Mouse (Mus musculus): ENCODE measurements around the gene Map1lc3a.

Map1lc3a gene

DNA sequence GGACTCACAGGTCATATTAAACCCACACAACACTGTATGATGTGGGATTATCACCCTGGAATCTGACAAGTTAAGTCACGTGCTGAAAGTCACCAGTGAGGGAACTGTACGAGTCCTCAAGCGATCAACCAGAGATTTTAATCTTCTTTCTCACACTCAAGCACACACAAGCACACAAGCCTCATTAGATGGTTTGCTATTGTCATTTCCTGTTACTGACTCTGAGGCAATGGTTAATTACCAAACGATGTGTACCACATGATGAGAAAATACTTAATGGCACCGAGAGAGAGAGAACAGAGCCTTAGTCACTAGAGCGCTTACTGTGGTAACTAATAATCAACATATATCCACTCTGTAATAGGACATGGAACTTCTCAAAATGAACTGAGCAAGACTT lies 9.6 kb downstream of the Map1lc3a start:
- no peak for DNase-seq (ENCODE audit: low spot score in 2 of 2)

DNA sequence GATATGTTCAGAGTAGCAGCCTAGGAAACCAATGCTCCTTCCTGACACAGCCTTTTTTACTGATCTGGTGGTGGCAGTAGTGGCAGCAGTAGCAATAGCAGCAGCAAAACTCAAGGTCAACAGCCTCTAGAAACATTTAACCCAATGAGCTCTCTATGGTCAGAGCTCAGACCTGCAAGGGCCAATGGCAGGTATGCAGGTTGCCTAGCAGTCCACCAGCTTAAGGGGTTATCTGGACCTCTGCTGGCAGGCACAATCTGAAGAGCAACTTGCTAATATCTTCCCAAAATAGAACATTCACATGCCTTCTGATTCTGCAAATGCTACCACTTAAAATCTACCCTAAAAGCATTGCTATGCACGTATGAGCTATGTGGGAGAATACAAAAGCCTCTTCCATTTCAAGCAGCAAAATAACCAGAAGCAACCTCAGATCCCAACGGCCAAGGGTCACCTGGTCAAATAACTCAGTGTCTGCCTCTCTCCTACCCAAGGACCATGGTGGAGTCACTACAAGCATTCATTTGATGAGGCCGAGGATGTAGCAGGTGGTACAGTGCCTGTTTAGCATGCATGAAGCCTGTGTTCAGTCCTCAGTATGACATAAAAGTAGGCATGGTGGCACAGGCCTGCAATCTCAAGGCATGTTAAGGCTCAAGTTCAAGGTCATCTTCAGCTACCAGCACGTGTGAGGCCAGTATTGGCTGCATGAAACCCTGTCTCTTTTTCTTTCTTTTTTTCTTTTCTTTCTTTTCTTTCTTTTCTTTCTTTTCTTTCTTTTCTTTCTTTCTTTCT lies 11.6 kb downstream of the Map1lc3a start:
- no peak for DNase-seq (ENCODE audit: low spot score in 2 of 2)

GRCm38 (mm10) chr2:155290066-155290465 lies 14.0 kb downstream of the Map1lc3a start:
- no peak for DNase-seq (ENCODE audit: low spot score in 2 of 2)

DNA sequence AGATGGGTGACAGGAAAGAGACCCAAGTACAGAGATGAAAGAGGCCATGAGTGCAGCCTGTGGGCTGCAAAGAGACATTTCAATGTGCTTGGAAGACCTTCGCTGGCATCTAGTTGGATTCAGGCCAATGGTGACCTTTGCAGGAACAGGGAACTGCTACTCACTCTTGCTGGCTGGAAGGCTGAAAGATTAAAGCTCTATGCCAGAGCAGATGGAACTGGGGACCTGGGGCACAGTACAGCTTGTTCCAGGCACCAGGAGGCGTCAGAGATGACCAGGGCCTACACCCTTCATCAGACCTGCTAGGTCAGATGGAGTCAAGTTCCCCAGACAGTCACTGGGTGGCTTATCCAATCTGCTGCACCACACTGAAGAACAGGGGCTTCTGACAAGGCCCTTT lies 17.3 kb downstream of the Map1lc3a start:
- DNase-seq (ENCODE audit: low spot score in 2 of 2) = no peak

GRCm38 (mm10) chr2:155293946-155294345 lies 17.8 kb downstream of the Map1lc3a start:
- DNase-seq (ENCODE audit: low spot score in 2 of 2) = no peak

DNA sequence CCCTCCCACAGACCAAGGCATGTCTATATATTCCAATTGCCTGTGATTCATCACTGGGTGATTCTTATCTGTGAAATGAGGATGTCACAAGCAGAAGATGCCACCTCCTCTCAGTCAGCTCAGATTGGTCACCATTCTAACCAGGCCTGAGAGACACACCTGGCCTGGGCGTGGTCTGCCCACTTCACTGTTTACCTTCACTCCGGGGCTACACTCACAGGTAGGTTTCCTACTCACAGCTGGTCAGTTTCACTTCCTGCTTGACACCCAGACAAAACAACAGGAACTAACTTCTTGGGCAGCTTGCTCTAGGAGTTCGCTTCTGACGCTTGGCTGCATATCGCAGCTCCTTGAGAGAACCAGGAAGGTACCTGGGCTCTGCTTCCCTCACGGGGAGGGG lies 19.4 kb downstream of the Map1lc3a start:
- DNase-seq (ENCODE audit: low spot score in 2 of 2) = peak in 1 of 2 experiments; percentile 37

GRCm38 (mm10) chr2:155299563-155299962 lies 23.5 kb downstream of the Map1lc3a start:
- no peak for DNase-seq (ENCODE audit: low spot score in 2 of 2)

DNA sequence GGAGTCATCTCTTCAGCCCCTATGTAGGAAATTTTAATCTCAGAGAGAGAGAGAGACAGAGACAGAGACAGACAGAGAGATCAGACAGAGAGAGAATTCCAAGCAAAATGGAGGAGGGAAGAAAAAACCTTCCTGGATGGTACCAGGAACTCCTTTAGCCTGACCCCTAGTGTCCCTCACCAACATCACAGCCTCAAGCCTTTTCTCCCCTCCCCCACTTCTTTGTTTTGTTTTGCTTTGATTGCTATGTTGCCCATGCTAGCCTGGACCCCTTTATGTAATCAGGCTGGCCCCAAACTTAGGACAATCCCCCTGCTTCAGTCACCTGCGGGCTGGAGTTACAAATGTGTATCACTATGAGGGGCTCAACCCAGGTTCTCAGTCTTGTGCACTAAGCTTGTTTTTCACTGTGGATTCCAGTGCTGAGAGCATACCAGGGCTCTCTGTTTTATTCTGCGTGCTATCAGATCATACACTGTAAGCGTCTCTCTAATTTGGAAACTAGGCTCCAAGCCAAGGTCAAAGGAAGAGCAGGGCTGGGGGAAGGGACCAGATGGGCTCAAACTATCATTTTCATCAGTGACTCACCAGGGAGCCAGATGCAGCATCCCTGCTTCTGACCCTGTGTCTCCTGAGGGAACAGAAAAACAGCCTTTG lies 33.0 kb downstream of the Map1lc3a start:
- no peak for DNase-seq (ENCODE audit: low spot score in 2 of 2)

GRCm38 (mm10) chr2:155313671-155314070 lies 37.6 kb downstream of the Map1lc3a start:
- no peak for DNase-seq (ENCODE audit: low spot score in 2 of 2)

GRCm38 (mm10) chr2:155318618-155319017 lies 42.5 kb downstream of the Map1lc3a start:
- peak; percentile 19 to 40 for DNase-seq (ENCODE audit: low spot score in 2 of 2)

- no peak for DNase-seq (ENCODE audit: low spot score in 2 of 2)
Measured at GRCm38 (mm10) chr2:155320596-155320995, 44.5 kb downstream of the Map1lc3a start.

DNA sequence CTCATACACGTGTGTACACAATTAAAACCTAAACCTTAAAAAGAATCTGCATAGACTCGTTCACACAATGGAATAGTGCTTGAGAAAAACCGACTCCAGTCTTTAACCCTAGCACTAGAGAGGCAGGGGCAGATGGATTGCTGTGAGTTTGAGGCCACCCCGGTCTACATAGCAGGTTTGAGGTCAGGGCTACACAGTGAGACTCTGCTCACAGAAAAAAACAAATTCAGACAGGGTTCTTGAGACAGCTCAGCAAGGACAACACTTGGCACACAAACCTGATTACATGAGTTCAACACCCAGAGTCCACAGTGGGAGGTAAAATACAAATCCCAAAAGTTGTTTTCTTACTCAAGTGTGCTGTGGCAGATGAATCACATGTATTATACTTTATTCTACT lies 49.9 kb downstream of the Map1lc3a start:
- no peak for DNase-seq (ENCODE audit: low spot score in 2 of 2)
